Mouse (Mus musculus) ES-Bruce4 (cell line): Measurements from ENCODE around the gene Ak3. TPM values are rescaled to one million over a fixed set of nuclear protein-coding genes. Genes with fewer than 3 reads are reported as not detected.

Experiments
- H3K27ac ChIP-seq: 2 replicates; pipeline ENCODE4 v1.5.1; 2012; ENCODE audit warnings: low read length, inconsistent platforms; ENCODE audit not compliant: insufficient read depth
- H3K27me3 ChIP-seq: 2 replicates; pipeline ENCODE4 v1.6.1; 2012; ENCODE audit warnings: mild to moderate bottlenecking, low read length, inconsistent platforms; ENCODE audit not compliant: control insufficient read depth, poor library complexity, insufficient read depth, severe bottlenecking
- H3K36me3 ChIP-seq: 2 replicates; pipeline ENCODE4 v1.6.1; 2012; ENCODE audit warnings: inconsistent platforms, mild to moderate bottlenecking, low read length, moderate library complexity; ENCODE audit not compliant: control insufficient read depth, poor library complexity, insufficient read depth, severe bottlenecking
- H3K4me1 ChIP-seq: one replicate; pipeline ENCODE4 v1.8.1; 2011; ENCODE audit warnings: low read length; ENCODE audit not compliant: control insufficient read depth, insufficient read depth
- H3K4me3 ChIP-seq: 2 replicates; pipeline ENCODE4 v1.5.1; 2011; ENCODE audit warnings: low read depth, mild to moderate bottlenecking, low read length
- H3K9ac ChIP-seq: 2 replicates; pipeline ENCODE4 v1.6.1; 2012; ENCODE audit warnings: low read depth, mild to moderate bottlenecking, inconsistent platforms; ENCODE audit not compliant: poor library complexity, severe bottlenecking
- H3K9me3 ChIP-seq: replicated peaks from 2 replicates; pipeline ENCODE4 v1.6.1; 2012; ENCODE audit warnings: mild to moderate bottlenecking, low read length, inconsistent platforms; ENCODE audit not compliant: control insufficient read depth, poor library complexity, insufficient read depth, severe bottlenecking
- CTCF ChIP-seq: IDR thresholded peaks from one replicate; pipeline ENCODE4 v1.8.1; 2011; ENCODE audit warnings: low read depth, low read length
- EP300 ChIP-seq: IDR thresholded peaks from 2 replicates; pipeline ENCODE4 v1.6.1; 2011; ENCODE audit warnings: low read depth, low read length; ENCODE audit not compliant: insufficient read depth
- POLR2A ChIP-seq: IDR thresholded peaks from one replicate; pipeline ENCODE4 v1.8.1; 2011; ENCODE audit warnings: low read length; ENCODE audit not compliant: insufficient read depth
- polyA plus RNA-seq: library from polyadenylated mRNA; stranded (reverse); fragments of >200 nt; gene quantifications from 2 replicates; pipeline ENCODE4 v1.2.4, GENCODE M21; 2011; ENCODE audit warnings: low read depth; ENCODE audit not compliant: missing spikeins, insufficient read depth, insufficient read length

The Ak3 gene
- polyA plus RNA-seq, 1 experiment = 23.3 TPM

- Histone ChIP-seq H3K27ac (no peak overlapping the region), H3K27me3 (no peaks in the 10 kb centered on the region), H3K4me3 (no peak overlapping the region), H3K9ac (no peak overlapping the region), H3K36me3 (no peaks in the 10 kb centered on the region), H3K9me3 (no peaks in the 10 kb centered on the region), H3K4me1 (no peaks in the 10 kb centered on the region)
- TF ChIP-seq POLR2A (no peak), CTCF (no peak), EP300 (no peak)
Observed at GRCm38 (mm10) chr19:29055469-29055868, 7.7 kb upstream of the Ak3 start.

GRCm38 (mm10) chr19:29054594-29054993 is 6.8 kb upstream of the Ak3 start:
- no peaks in the 10 kb centered on the region for H3K9me3 ChIP-seq
- no peak overlapping the region for H3K27ac ChIP-seq
- no peaks in the 10 kb centered on the region for H3K27me3 ChIP-seq
- no peak overlapping the region for H3K9ac ChIP-seq
- no peaks in the 10 kb centered on the region for H3K4me1 ChIP-seq
- TF ChIP-seq POLR2A = no peak
- no peak for TF ChIP-seq EP300
- no peak for TF ChIP-seq CTCF
- no peaks in the 10 kb centered on the region for H3K36me3 ChIP-seq
- no peak overlapping the region for H3K4me3 ChIP-seq

- no peak overlapping the region for H3K4me3 ChIP-seq
- TF ChIP-seq EP300 (no peak), POLR2A (no peak), CTCF (no peak)
- H3K27me3 ChIP-seq = no peaks in the 10 kb centered on the region
Observed at GRCm38 (mm10) chr19:29052786-29053185, 5.0 kb upstream of the Ak3 start.

GRCm38 (mm10) chr19:29050186-29050980 is 2.6 kb upstream of the Ak3 start:
- no peak overlapping the region for H3K4me3 ChIP-seq
- no peak overlapping the region for H3K27ac ChIP-seq

More at GRCm38 (mm10) chr19:29052786-29053185, 5.0 kb upstream of the Ak3 start:
- H3K4me1 ChIP-seq = no peaks in the 10 kb centered on the region
- H3K27ac ChIP-seq = no peak overlapping the region
- H3K9ac ChIP-seq = no peak overlapping the region
- H3K9me3 ChIP-seq = no peaks in the 10 kb centered on the region
- no peaks in the 10 kb centered on the region for H3K36me3 ChIP-seq

GRCm38 (mm10) chr19:29049401-29050075 is 1.8 kb upstream of the Ak3 start:
- no peaks in the 10 kb centered on the region for H3K9me3 ChIP-seq

More at GRCm38 (mm10) chr19:29050186-29050980, 2.6 kb upstream of the Ak3 start:
- Histone ChIP-seq H3K36me3 (no peaks in the 10 kb centered on the region), H3K9me3 (no peaks in the 10 kb centered on the region), H3K4me1 (no peaks in the 10 kb centered on the region), H3K9ac (no peak overlapping the region), H3K27me3 (no peaks in the 10 kb centered on the region)
- TF ChIP-seq POLR2A (no peak), EP300 (no peak), CTCF (no peak)

GRCm38 (mm10) chr19:29046961-29047333 is 814 bp downstream of the Ak3 start:
- H3K4me1 ChIP-seq = no peaks in the 10 kb centered on the region
- no peaks in the 10 kb centered on the region for H3K9me3 ChIP-seq
- no peaks in the 10 kb centered on the region for H3K27me3 ChIP-seq
- H3K9ac ChIP-seq = peak overlapping the region; percentile 80
- H3K4me3 ChIP-seq = peak overlapping the region; percentile 83
- no peak for TF ChIP-seq EP300
- TF ChIP-seq CTCF = no peak
- no peak for TF ChIP-seq POLR2A
- H3K27ac ChIP-seq = no peak overlapping the region
- H3K36me3 ChIP-seq = no peaks in the 10 kb centered on the region

More at GRCm38 (mm10) chr19:29049401-29050075, 1.8 kb upstream of the Ak3 start:
- no peak overlapping the region for H3K4me3 ChIP-seq
- TF ChIP-seq EP300 = no peak
- no peak for TF ChIP-seq POLR2A
- no peak overlapping the region for H3K27ac ChIP-seq
- no peak overlapping the region for H3K9ac ChIP-seq
- H3K4me1 ChIP-seq = no peaks in the 10 kb centered on the region
- no peaks in the 10 kb centered on the region for H3K27me3 ChIP-seq
- no peaks in the 10 kb centered on the region for H3K36me3 ChIP-seq
